Mouse (Mus musculus) stomach, postnatal 0 days (tissue): ENCODE results near the gene Stk11. TPM values are rescaled to one million over a fixed set of nuclear protein-coding genes. Genes with fewer than 3 reads are reported as not detected.

ENCODE experiments used
- ATAC-seq: fragments of 200-750 bp; cut with Nextera tagmentation; 2 replicates; pipeline ENCODE4 v1.8.0; 2017; ENCODE audit not compliant: low FRiP score, low TSS enrichment
- DNase-seq: peaks from one replicate; pipeline ENCODE4 v3.0.0-alpha.2; 2016; ENCODE audit warnings: low spot score
- H3K27ac ChIP-seq: fragments of 300-500 bp; sonication (generic); replicated peaks from 2 replicates; pipeline ENCODE4 v1.5.1; 2014; ENCODE audit warnings: mild to moderate bottlenecking, control low read depth
- H3K27me3 ChIP-seq: fragments of 300-500 bp; sonication (generic); 2 replicates; pipeline ENCODE4 v1.6.1; 2014; ENCODE audit warnings: low read length; ENCODE audit not compliant: control insufficient read depth, insufficient read depth
- H3K36me3 ChIP-seq: fragments of 300-500 bp; sonication (generic); 2 replicates; pipeline ENCODE4 v1.6.1; 2014; ENCODE audit warnings: low read length, mixed read lengths; ENCODE audit not compliant: control insufficient read depth, insufficient read depth
- H3K4me1 ChIP-seq: fragments of 300-500 bp; sonication (generic); replicated peaks from 2 replicates; pipeline ENCODE4 v1.6.1; 2014; ENCODE audit warnings: antibody characterized with exemption; ENCODE audit not compliant: control insufficient read depth, insufficient read depth
- H3K4me2 ChIP-seq: fragments of 300-500 bp; sonication (generic); replicated peaks from 2 replicates; pipeline ENCODE4 v1.6.1; 2014; ENCODE audit warnings: low read depth, mild to moderate bottlenecking, control low read depth, moderate library complexity
- H3K4me3 ChIP-seq: fragments of 300-500 bp; sonication (generic); 2 replicates; pipeline ENCODE4 v1.5.1; 2014; ENCODE audit warnings: low read depth, low read length, control low read depth
- H3K9ac ChIP-seq: fragments of 300-500 bp; sonication (generic); 2 replicates; pipeline ENCODE4 v1.6.1; 2014; ENCODE audit warnings: mild to moderate bottlenecking, low read length, control low read depth, mixed read lengths
- H3K9me3 ChIP-seq: fragments of 300-500 bp; sonication (generic); 2 replicates; pipeline ENCODE4 v1.6.1; 2016; ENCODE audit warnings: low read length; ENCODE audit not compliant: control insufficient read depth
- CTCF ChIP-seq: IDR thresholded peaks from 2 replicates; pipeline ENCODE4 v1.5.1; 2016; ENCODE audit warnings: antibody characterized with exemption, low read depth, mild to moderate bottlenecking, moderate library complexity
- EP300 ChIP-seq: optimal IDR thresholded peaks from 2 replicates; pipeline ENCODE3; 2016; ENCODE audit warnings: antibody characterized with exemption
- WGBS: fragments of 180-500 bp; shearing (Covaris S2); extraction: QIAGEN DNeasy Blood & Tissue Kit; methylation state at CpG from one replicate; pipeline ENCODE4 v1.1.7; 2014; 5-methylcytosine and 5-hydroxymethylcytosine counted together
- polyA plus RNA-seq: library from polyadenylated mRNA; unstranded; fragments of >200 nt; fragmentation: Nextera tagmentation; extraction: Ambion mirVana; gene quantifications from 2 replicates; pipeline ENCODE4 v1.2.1, GENCODE M21; 2015

Stk11 gene
- polyA plus RNA-seq, 1 experiment from 2014 or later = 10.3 TPM

DNA sequence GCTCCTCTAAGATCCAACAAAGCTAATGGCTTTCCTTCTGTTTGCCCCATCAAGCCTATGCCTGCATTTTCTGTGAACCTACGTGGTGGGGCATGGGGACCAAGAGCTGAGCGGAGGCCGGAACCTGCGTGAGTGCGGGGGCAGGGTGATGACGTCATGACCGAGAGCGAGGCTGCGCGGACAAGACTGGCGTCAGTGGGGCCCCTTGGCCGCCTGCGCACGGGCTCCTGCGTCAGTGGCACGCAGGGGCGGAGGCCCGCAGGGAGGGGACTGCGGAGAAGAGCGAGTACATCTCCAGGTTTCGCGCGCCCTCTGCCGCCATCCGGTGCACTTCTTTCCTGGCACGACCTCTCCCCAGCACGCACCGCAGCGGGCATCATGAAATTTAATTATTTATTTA lies 25.6 kb downstream of the Stk11 start:
- H3K4me1 ChIP-seq = peaks cover 8% of the 10 kb centered on the region; the same call in 1 of the 2 replicates
- ATAC-seq = peak; percentile 75
- H3K9me3 ChIP-seq = no peaks in the 10 kb centered on the region
- H3K4me2 ChIP-seq = peak overlapping the region; percentile 49
- DNase-seq = peak; percentile 95
- H3K9ac ChIP-seq = peak overlapping the region; percentile 43; the same call in 1 of the 2 replicates
- peak overlapping the region; percentile 75; the same call in 1 of the 2 replicates for H3K4me3 ChIP-seq
- H3K27me3 ChIP-seq = no peaks in the 10 kb centered on the region
- WGBS = under 1% methylated on average over 29 of the region's 29 CpGs
- peaks cover 10% of the 10 kb centered on the region; the same call in 1 of the 2 replicates for H3K36me3 ChIP-seq
- peak overlapping the region; percentile 93 for H3K27ac ChIP-seq
- peak; percentile 78 for TF ChIP-seq CTCF
- no peak for TF ChIP-seq EP300

DNA sequence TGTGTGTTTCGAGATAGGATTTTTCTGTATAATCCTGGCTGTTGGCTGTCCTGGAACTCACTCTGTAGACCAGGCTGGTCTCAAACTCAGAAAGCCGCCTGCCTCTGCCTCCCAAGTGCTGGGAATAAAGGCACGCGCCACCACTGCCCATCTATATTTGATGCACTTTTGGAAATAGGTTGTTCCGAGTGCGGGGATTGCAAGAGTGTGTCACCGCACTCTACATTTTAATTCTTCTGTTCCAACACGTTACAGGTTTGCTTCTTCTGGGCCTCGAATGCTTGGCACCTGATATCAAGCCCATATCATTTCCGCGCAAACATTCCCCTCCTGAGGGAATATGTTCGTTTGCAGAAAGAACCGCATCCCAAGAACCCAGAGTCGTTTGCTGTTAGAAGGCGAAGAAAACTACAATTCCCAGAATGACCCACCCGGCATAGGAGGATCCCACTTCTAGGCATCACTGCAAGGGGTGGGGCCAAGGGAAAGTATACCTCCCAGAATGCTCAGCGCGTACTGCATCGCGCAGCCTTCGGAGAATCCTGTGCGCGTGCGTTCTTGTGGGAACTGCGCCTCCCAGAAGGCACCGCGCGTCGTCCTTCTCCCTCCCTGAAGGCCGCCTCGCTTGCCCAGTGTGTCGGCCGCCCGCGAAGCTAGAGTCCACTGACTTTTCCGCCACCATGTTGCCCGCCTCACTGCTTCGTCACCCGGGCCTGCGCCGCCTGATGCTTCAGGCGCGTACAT lies 26.4 kb downstream of the Stk11 start:
- no peaks in the 10 kb centered on the region for H3K27me3 ChIP-seq
- H3K9me3 ChIP-seq = no peaks in the 10 kb centered on the region
- H3K9ac ChIP-seq = peak overlapping the region; percentile 89
- peak overlapping the region; percentile 80 for H3K4me2 ChIP-seq
- WGBS = under 1% methylated on average over 43 of the region's 43 CpGs
- peaks cover 10% of the 10 kb centered on the region; the same call in 1 of the 2 replicates for H3K36me3 ChIP-seq
- TF ChIP-seq CTCF (peak; percentile 17; the same call in 1 of the 2 replicates), EP300 (peak; percentile 65)
- H3K4me1 ChIP-seq = peaks cover 8% of the 10 kb centered on the region; the same call in 1 of the 2 replicates
- ATAC-seq = peak; percentile 84
- DNase-seq = peak; percentile 97
- peak overlapping the region; percentile 93 for H3K27ac ChIP-seq
- H3K4me3 ChIP-seq = peak overlapping the region; percentile 75

DNA sequence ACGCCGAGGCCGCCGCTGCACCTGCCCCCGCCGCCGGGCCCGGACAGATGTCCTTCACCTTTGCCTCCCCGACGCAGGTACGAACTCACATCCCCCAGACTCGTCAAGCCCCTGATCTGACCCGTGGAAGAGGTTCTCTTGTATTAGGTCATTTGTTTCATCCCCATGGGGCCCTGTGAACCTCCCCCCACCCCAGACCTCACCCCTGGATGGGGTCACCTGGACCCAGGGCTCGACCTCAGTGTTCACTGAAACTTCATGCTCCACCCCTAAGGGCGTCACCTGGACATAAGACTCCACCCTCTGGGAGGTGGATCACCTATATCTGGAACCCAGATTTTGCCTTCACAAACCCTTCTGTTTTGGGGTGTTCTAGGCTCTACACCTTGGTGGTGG lies 26.9 kb downstream of the Stk11 start:
- peak overlapping the region; percentile 80 for H3K4me2 ChIP-seq
- H3K4me3 ChIP-seq = peak overlapping the region; percentile 75
- H3K9me3 ChIP-seq = no peaks in the 10 kb centered on the region
- under 1% methylated on average over 15 of the region's 15 CpGs for WGBS
- H3K36me3 ChIP-seq = peaks cover 10% of the 10 kb centered on the region; the same call in 1 of the 2 replicates
- DNase-seq = peak; percentile 72
- no peaks in the 10 kb centered on the region for H3K27me3 ChIP-seq
- ATAC-seq = no peak; the same call in none of the 2 replicates
- H3K9ac ChIP-seq = peak overlapping the region; percentile 89
- H3K4me1 ChIP-seq = peaks cover 8% of the 10 kb centered on the region; the same call in 1 of the 2 replicates
- H3K27ac ChIP-seq = peak overlapping the region; percentile 93
- TF ChIP-seq CTCF (peak; percentile 0; the same call in 1 of the 2 replicates), EP300 (no peak)

DNA sequence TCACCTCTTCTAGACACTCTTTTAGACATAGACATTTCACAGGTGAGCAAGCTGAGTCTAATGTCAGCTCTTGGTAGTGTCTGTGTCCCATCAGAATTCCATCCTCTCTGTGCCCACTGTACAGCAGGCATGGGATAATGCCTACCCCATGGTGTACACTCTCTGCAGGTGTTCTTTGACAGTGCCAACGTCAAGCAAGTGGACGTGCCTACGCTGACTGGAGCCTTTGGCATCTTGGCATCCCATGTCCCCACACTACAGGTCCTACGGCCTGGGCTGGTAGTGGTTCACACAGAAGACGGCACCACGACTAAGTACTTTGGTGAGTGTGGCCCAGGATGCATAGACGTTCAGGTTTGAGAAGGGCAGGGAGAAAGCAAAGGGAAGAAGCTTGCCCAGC lies 28.1 kb downstream of the Stk11 start:
- 91% methylated on average over 7 of the region's 7 CpGs for WGBS
- ATAC-seq = no peak
- no peaks in the 10 kb centered on the region for H3K27me3 ChIP-seq
- no peak overlapping the region for H3K9ac ChIP-seq
- H3K4me2 ChIP-seq = no peak overlapping the region
- no peaks in the 10 kb centered on the region for H3K9me3 ChIP-seq
- H3K4me3 ChIP-seq = no peak overlapping the region
- peaks cover 10% of the 10 kb centered on the region; the same call in 1 of the 2 replicates for H3K36me3 ChIP-seq
- DNase-seq = no peak
- H3K4me1 ChIP-seq = peaks cover 8% of the 10 kb centered on the region; the same call in 1 of the 2 replicates
- TF ChIP-seq EP300 (no peak), CTCF (no peak)
- no peak overlapping the region for H3K27ac ChIP-seq

DNA sequence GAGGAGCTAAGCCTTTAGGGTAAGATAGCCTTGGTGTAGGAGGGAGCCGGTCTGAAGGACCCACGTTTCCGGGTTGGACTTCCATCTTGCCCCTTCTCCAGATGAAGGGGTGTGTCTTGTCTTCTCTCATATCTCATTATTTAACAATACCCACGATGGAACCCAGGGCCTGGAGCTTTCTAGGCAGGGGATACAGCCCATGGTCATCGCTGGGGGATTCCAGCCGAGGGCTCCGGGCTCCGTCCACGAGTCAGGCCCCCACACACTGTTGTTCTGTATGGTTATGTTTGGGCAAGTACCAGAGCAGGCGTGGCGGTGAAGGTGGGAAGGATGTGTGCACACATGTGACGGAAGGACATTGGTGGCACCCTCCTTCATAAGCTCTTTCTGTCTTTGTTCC lies 28.6 kb downstream of the Stk11 start:
- Histone ChIP-seq H3K27ac (no peak overlapping the region), H3K4me3 (no peak overlapping the region), H3K36me3 (peaks cover 10% of the 10 kb centered on the region; the same call in 1 of the 2 replicates), H3K4me2 (no peak overlapping the region), H3K4me1 (peaks cover 8% of the 10 kb centered on the region; the same call in 1 of the 2 replicates), H3K27me3 (no peaks in the 10 kb centered on the region), H3K9ac (no peak overlapping the region; the same call in 1 of the 2 replicates), H3K9me3 (no peaks in the 10 kb centered on the region)
- TF ChIP-seq EP300 (no peak), CTCF (no peak)
- DNase-seq (no peak), ATAC-seq (no peak)
- 83% methylated on average over 12 of the region's 12 CpGs for WGBS
